Mouse (Mus musculus): ENCODE data around the gene Tm4sf1. TPM values are rescaled to one million over a fixed set of nuclear protein-coding genes. Genes with fewer than 3 reads are reported as not detected.

Gene Tm4sf1
- 1.4 TPM in 1 of 2 replicates, not detected in the other for total RNA-seq (2017)

DNA sequence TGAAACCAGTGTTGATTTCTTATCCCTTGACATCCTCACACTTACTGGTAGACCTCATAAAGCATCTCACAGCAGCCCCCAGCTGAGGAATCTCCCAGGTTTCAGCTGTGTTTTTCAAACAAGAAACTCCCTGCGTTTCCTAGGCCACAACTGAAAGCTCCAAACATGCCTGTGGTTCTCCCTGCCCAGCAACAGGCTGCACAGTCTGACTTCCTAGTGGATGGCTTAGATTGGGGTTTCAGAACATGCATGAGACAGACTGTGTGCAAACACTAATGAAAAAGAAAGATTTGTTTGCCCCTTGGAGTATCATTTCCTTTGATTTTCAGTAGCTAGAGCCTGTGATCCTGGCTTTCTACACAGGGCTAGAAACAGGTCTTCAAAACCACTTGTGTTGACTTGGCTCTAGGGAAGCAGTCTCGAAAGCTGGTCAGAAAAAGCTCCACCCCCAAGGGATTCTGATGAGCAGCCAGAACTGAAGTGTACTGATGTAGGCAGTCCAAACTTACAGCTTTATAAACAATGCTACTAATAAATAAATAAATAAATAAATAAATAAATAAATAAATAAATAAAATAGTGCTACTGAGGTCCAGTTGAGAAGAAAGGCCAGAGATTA, at the start of gene Tm4sf1:
TSS of gene Tm4sf1 (minus strand) at position 68 of the 619 bp plus-strand sequence.
- no peak for ATAC-seq (replicated peaks in 1 of 2; ENCODE audit: insufficient read depth in 1 of 2, low FRiP score in 2 of 2, low TSS enrichment in 1 of 2, low read depth in 1 of 2, poor library complexity in 2 of 2, severe bottlenecking in 2 of 2)

DNA sequence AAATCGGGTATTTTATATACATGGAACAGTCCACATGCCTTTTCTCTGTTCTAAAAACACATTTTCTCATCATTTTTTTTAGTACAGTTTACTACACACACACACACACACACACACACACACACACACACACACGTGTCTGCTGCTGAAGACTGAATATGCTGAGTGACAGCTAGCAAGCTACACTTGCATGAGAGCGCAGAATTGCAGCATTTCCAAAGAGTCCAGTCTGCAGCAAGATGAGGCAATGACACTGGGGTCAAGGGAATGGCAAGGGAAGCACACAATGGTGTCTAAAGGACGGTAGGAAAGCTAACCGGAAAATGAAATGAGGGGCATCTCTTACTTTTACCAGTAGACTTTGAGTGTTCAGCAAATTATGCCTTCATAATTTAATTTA, 43.0 kb upstream of the Tm4sf1 start:
- no peak for ATAC-seq (replicated peaks in 1 of 2; ENCODE audit: insufficient read depth in 1 of 2, low FRiP score in 2 of 2, low TSS enrichment in 1 of 2, low read depth in 1 of 2, poor library complexity in 2 of 2, severe bottlenecking in 2 of 2)

DNA sequence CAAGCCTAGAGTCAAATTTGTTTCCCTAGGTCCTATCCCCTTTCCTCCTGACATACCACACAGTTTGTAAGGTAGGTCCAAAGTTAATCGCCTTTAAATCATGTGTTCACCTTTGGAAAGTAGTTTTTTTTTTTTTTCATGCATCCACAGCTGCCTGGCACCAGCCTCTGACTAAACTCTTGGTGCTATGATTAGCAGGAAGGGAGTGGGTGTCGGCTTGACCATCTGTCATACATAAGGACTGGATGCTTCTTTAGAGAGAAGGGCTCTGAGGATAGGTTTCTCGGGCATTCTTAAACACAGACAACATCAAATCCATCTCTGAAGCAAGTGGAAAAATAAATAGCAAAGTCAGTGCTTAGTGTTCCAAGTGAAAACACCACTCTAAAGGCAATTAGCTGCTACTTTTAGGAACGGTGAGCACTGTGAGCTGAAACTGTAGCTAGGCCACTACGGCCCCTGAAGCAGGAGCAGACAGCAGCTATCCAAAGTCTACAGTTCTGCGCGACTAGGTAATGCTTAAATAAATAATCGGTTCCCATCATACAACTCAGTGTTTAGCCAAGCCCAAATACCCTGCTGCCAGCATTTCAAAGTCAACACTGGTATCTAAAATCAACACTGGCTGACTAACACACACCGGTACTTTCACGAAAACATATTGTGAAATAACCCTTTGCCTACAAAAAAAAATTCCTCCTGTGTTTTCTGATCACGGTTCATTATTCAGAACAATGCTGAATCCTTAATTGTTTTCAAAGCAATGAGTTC, 42.2 kb upstream of the Tm4sf1 start:
- ATAC-seq (replicated peaks in 1 of 2; ENCODE audit: insufficient read depth in 1 of 2, low FRiP score in 2 of 2, low TSS enrichment in 1 of 2, low read depth in 1 of 2, poor library complexity in 2 of 2, severe bottlenecking in 2 of 2), result no peak

DNA sequence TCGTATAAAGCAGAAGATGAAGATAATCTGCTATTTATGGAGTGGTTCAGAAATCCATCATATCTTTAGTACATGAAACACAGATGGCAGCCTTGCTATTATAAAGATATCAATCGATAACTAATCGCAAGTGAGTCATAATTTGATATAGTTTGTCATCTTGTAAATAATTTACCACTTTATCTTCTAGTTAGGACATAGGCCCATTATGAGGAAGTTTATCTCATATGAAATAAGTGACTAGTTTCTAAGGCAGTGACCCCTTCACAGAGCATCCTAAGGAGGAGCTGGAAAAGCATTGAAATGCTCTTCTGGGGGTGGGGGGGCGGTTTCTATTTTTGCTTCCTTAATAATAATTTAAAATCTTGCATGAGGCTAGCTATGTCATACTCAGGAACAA, 41.2 kb upstream of the Tm4sf1 start:
- ATAC-seq (replicated peaks in 1 of 2; ENCODE audit: insufficient read depth in 1 of 2, low FRiP score in 2 of 2, low TSS enrichment in 1 of 2, low read depth in 1 of 2, poor library complexity in 2 of 2, severe bottlenecking in 2 of 2), result no peak

DNA sequence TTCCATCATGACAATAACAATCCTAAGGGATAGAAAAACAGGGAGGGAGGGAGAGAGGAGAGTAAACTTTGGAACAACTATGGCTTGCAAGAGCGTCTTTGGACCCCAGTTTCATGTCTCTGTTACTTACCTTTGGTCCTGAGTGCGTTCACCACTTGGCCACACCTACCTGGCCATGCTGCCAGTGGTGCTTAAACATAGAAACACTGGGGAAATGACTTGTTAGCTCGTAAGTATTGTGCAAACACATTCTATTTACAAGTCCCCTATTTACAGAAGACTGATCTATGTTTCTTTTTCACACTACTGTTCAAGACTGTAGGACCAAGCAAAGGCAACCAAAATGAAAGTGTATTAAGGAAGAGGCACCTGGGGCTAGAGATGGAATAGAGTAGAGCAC, 39.5 kb upstream of the Tm4sf1 start:
- ATAC-seq (replicated peaks in 1 of 2; ENCODE audit: insufficient read depth in 1 of 2, low FRiP score in 2 of 2, low TSS enrichment in 1 of 2, low read depth in 1 of 2, poor library complexity in 2 of 2, severe bottlenecking in 2 of 2), result no peak

- no peak for ATAC-seq (replicated peaks in 1 of 2; ENCODE audit: insufficient read depth in 1 of 2, low FRiP score in 2 of 2, low TSS enrichment in 1 of 2, low read depth in 1 of 2, poor library complexity in 2 of 2, severe bottlenecking in 2 of 2)
These were observed 33.5 kb upstream of the Tm4sf1 start for GRCm38 (mm10) chr3:57335080-57335815.

GRCm38 (mm10) chr3:57327941-57328340, 26.2 kb upstream of the Tm4sf1 start:
- ATAC-seq (replicated peaks in 1 of 2; ENCODE audit: insufficient read depth in 1 of 2, low FRiP score in 2 of 2, low TSS enrichment in 1 of 2, low read depth in 1 of 2, poor library complexity in 2 of 2, severe bottlenecking in 2 of 2), result no peak

- no peak for ATAC-seq (replicated peaks in 1 of 2; ENCODE audit: insufficient read depth in 1 of 2, low FRiP score in 2 of 2, low TSS enrichment in 1 of 2, low read depth in 1 of 2, poor library complexity in 2 of 2, severe bottlenecking in 2 of 2)
These were observed 5.3 kb upstream of the Tm4sf1 start for GRCm38 (mm10) chr3:57307076-57307475.

- ATAC-seq (replicated peaks in 1 of 2; ENCODE audit: insufficient read depth in 1 of 2, low FRiP score in 2 of 2, low TSS enrichment in 1 of 2, low read depth in 1 of 2, poor library complexity in 2 of 2, severe bottlenecking in 2 of 2), result no peak
These were observed 3.8 kb upstream of the Tm4sf1 start for GRCm38 (mm10) chr3:57305564-57305963.

DNA sequence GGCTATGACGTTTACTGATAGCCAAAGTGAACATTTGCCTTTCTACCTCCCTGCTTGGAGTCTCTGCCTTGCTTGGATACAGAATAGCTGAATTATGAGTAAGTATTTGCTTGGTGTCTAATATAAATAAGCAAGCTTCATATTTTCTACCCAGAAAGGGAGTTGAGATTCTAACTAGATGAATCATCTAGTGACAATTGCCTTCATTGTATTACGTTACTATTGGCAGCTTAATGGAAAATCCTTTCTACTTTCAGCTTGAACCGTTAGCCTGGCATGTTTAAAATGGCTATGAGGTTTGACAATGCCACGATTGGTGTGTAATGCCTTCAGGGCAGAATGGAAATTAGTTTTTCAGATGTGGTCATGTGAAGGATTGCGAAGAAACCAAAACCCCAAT, 2.7 kb upstream of the Tm4sf1 start:
- no peak for ATAC-seq (replicated peaks in 1 of 2; ENCODE audit: insufficient read depth in 1 of 2, low FRiP score in 2 of 2, low TSS enrichment in 1 of 2, low read depth in 1 of 2, poor library complexity in 2 of 2, severe bottlenecking in 2 of 2)

GRCm38 (mm10) chr3:57304050-57304449, 2.3 kb upstream of the Tm4sf1 start:
- no peak for ATAC-seq (replicated peaks in 1 of 2; ENCODE audit: insufficient read depth in 1 of 2, low FRiP score in 2 of 2, low TSS enrichment in 1 of 2, low read depth in 1 of 2, poor library complexity in 2 of 2, severe bottlenecking in 2 of 2)

DNA sequence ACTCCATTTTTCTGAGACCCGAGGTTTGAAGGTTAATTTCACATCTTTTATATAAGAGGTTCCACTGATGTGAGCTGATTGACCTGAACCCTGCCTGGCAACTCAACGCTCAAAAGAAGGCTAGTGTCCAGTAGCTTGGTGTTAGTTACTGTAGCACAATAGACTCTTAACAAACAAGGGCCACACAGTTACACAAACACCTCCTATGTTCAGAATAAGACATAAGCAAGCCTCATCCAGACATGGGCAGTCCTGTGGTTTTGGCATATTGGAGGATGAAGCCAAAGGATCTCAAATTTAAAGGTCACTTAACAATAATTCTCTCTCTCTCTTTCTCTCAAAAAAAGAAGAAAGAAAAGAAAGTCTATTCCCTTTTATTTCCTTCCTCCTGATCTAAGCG, 1.7 kb upstream of the Tm4sf1 start:
- ATAC-seq (replicated peaks in 1 of 2; ENCODE audit: insufficient read depth in 1 of 2, low FRiP score in 2 of 2, low TSS enrichment in 1 of 2, low read depth in 1 of 2, poor library complexity in 2 of 2, severe bottlenecking in 2 of 2), result no peak

DNA sequence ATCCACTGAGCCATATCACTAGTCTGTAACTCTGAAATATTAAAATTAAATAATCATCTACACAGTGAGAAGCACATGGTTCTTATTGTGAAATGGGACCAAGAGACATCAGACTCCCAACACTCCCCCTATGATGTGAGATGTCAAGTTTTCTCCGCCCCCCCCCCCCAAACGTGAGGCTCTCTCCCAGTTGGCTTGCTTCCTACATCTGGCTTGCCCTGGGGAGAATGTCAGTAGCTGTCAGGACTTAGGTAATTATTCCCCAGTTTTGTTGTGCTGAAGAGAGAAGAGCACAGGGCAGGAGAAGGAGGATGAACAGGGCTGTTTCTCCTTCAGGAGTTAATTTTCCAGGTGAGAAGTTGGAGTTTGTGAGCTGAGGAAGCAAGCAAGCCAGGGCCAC, 1.1 kb upstream of the Tm4sf1 start:
- no peak for ATAC-seq (replicated peaks in 1 of 2; ENCODE audit: insufficient read depth in 1 of 2, low FRiP score in 2 of 2, low TSS enrichment in 1 of 2, low read depth in 1 of 2, poor library complexity in 2 of 2, severe bottlenecking in 2 of 2)

DNA sequence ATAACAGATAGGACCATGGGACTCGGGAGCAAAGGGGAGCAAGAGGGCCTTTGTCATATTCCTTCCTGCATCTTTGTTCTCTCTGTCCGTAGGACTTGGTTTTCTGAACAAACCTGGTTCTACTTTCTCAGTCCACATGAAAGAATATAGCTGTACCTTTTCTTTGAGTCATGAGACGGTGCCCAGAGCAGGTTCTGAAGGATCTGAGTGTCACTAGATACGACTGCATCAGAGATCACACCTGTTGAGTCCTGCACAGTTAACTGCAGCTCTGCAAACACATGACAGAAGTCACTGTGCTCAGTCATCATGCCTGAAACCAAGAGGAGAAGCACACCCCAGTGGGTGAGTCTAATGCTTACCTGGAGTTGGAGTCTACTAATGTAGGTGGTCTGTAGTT, 422 bp downstream of the Tm4sf1 start:
- no peak for ATAC-seq (replicated peaks in 1 of 2; ENCODE audit: insufficient read depth in 1 of 2, low FRiP score in 2 of 2, low TSS enrichment in 1 of 2, low read depth in 1 of 2, poor library complexity in 2 of 2, severe bottlenecking in 2 of 2)

GRCm38 (mm10) chr3:57297991-57298390, 3.8 kb downstream of the Tm4sf1 start:
- no peak for ATAC-seq (replicated peaks in 1 of 2; ENCODE audit: insufficient read depth in 1 of 2, low FRiP score in 2 of 2, low TSS enrichment in 1 of 2, low read depth in 1 of 2, poor library complexity in 2 of 2, severe bottlenecking in 2 of 2)

GRCm38 (mm10) chr3:57296574-57296973, 5.2 kb downstream of the Tm4sf1 start:
- ATAC-seq (replicated peaks in 1 of 2; ENCODE audit: insufficient read depth in 1 of 2, low FRiP score in 2 of 2, low TSS enrichment in 1 of 2, low read depth in 1 of 2, poor library complexity in 2 of 2, severe bottlenecking in 2 of 2), result no peak

DNA sequence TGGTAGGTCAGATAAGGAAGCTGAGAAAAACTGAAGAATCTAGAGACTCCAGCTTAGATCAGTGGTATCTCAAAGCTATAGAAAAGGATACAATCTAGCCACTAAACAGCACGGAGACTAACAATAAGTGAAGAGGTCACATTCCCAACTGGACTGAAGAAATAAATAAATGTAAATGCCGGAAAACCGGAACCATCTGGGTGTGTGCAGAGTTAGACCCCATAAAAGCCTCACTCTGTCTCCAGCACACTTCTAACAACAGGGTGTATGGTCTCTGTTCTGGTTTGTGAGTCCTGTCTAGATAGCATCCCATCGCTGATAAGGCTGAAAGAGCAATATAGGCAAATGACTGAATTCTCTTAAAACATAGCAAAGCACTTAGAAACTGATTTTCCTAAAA, 6.2 kb downstream of the Tm4sf1 start:
- ATAC-seq (replicated peaks in 1 of 2; ENCODE audit: insufficient read depth in 1 of 2, low FRiP score in 2 of 2, low TSS enrichment in 1 of 2, low read depth in 1 of 2, poor library complexity in 2 of 2, severe bottlenecking in 2 of 2), result no peak

GRCm38 (mm10) chr3:57294742-57295525, 6.9 kb downstream of the Tm4sf1 start:
- peak; percentile 42 to 53 for ATAC-seq (replicated peaks in 1 of 2; ENCODE audit: insufficient read depth in 1 of 2, low FRiP score in 2 of 2, low TSS enrichment in 1 of 2, low read depth in 1 of 2, poor library complexity in 2 of 2, severe bottlenecking in 2 of 2)

Data from hematopoietic stem cell, adult 5-6 weeks (primary cell).